Mouse (Mus musculus): ENCODE measurements around the gene Slc12a1. TPM values are rescaled to one million over a fixed set of nuclear protein-coding genes. Genes with fewer than 3 reads are reported as not detected.

Slc12a1 gene
- total and polyA plus RNA-seq, 3 experiments: 0.04 to 0.05 TPM; not detected in 1

GRCm38 (mm10) chr2:125251781-125252180 lies 99.5 kb downstream of the Slc12a1 start:
- peaks cover 4 to 24% of the 10 kb centered on the region in 2 experiments; a peak in 2 of 4 replicates for H3K4me1 ChIP-seq (ENCODE audit: control insufficient read depth in 1 of 2, insufficient read depth in 2 of 2)
- H3K27me3 ChIP-seq (replicated peaks): no peaks in the 10 kb centered on the region
- in situ Hi-C loops (cut with MboI; ENCODE audit: low pct_ligation_motif_present, low pct_unique_long_range_greater_than_20kb, low sequenced_read_pairs) (no loop called here), dilution Hi-C loops (cut with MboI; ENCODE audit: extremely low pct_ligation_motif_present, extremely low pct_unique_long_range_greater_than_20kb, low sequenced_read_pairs) (no loop called here)
- no peak overlapping the region for H3K4me3 ChIP-seq (replicated peaks in 1 of 3; ENCODE audit: low read depth in 2 of 3, low read length in 2 of 3, poor library complexity in 1 of 3)
- TF ChIP-seq JUND (conservative IDR thresholded peaks at IDR 0.05; ENCODE audit: low read depth, low read length): no peak
- no peak for TF ChIP-seq USF1 (IDR thresholded peaks at IDR 0.05; ENCODE audit: low read depth, low read length)
- peak in 1 of 2 experiments; percentile 55; a peak in 3 of 4 replicates for TF ChIP-seq CTCF (conservative IDR thresholded peaks at IDR 0.05 in 1 of 2, IDR thresholded peaks at IDR 0.05 in 1 of 2; ENCODE audit: low read depth in 2 of 2, low read length in 2 of 2)
- no peak for TF ChIP-seq TBP (conservative IDR thresholded peaks at IDR 0.05; ENCODE audit: low read depth, low read length)
- peaks cover 46 to 64% of the 10 kb centered on the region in 2 experiments for H3K36me3 ChIP-seq (replicated peaks in 1 of 2; ENCODE audit: control insufficient read depth in 1 of 2, insufficient read depth in 1 of 2, low read length in 1 of 2)
- H3K27ac ChIP-seq (ENCODE audit: insufficient read depth, low read depth): no peak overlapping the region
- no peak overlapping the region; the same call in 1 of the 2 replicates for H3K4me2 ChIP-seq (ENCODE audit: insufficient read depth, low read depth, poor library complexity, severe bottlenecking)
- H3K9me3 ChIP-seq (replicated peaks; ENCODE audit: low read length): peaks cover 3% of the 10 kb centered on the region
- no peak for DNase-seq (ENCODE audit: extremely low read depth)
- peaks cover 78% of the 10 kb centered on the region for H3K79me2 ChIP-seq (replicated peaks; ENCODE audit: control insufficient read depth, extremely low read depth, insufficient read depth, poor library complexity, severe bottlenecking)
- H3K9ac ChIP-seq (ENCODE audit: insufficient read depth, low read depth): no peak overlapping the region; the same call in 1 of the 2 replicates

GRCm38 (mm10) chr2:125252275-125252674 lies 100.0 kb downstream of the Slc12a1 start:
- peaks cover 78% of the 10 kb centered on the region for H3K79me2 ChIP-seq (replicated peaks; ENCODE audit: control insufficient read depth, extremely low read depth, insufficient read depth, poor library complexity, severe bottlenecking)
- H3K27ac ChIP-seq (ENCODE audit: insufficient read depth, low read depth): no peak overlapping the region
- peaks cover 4 to 24% of the 10 kb centered on the region in 2 experiments; a peak in 2 of 4 replicates for H3K4me1 ChIP-seq (ENCODE audit: control insufficient read depth in 1 of 2, insufficient read depth in 2 of 2)
- no peak overlapping the region for H3K4me3 ChIP-seq (replicated peaks in 1 of 3; ENCODE audit: low read depth in 2 of 3, low read length in 2 of 3, poor library complexity in 1 of 3)
- TF ChIP-seq SMC3 (IDR thresholded peaks at IDR 0.05; ENCODE audit: low read depth, low read length): 0 out of 2 replicates have a peak, but pooled peaks have one; percentile 14
- no peak for TF ChIP-seq MAX (IDR thresholded peaks at IDR 0.05; ENCODE audit: low read length)
- TF ChIP-seq GABPA (IDR thresholded peaks at IDR 0.05; ENCODE audit: insufficient replicate concordance, low read depth, low read length): no peak
- TF ChIP-seq UBTF (IDR thresholded peaks at IDR 0.05; ENCODE audit: low read depth, low read length): no peak
- TF ChIP-seq SIN3A (IDR thresholded peaks at IDR 0.05; ENCODE audit: low read length): no peak
- TF ChIP-seq CTCF (conservative IDR thresholded peaks at IDR 0.05 in 1 of 2, IDR thresholded peaks at IDR 0.05 in 1 of 2; ENCODE audit: low read depth in 2 of 2, low read length in 2 of 2): peak in 1 of 2 experiments; percentile 68; a peak in 3 of 4 replicates
- TF ChIP-seq RAD21 (IDR thresholded peaks at IDR 0.05; ENCODE audit: low read depth, low read length): peak; percentile 31
- in situ Hi-C loops (cut with MboI; ENCODE audit: low pct_ligation_motif_present, low pct_unique_long_range_greater_than_20kb, low sequenced_read_pairs): no loop called here
- no peak overlapping the region for H3K4me2 ChIP-seq (ENCODE audit: insufficient read depth, low read depth, poor library complexity, severe bottlenecking)
- DNase-seq (ENCODE audit: extremely low read depth): peak; percentile 54
- peaks cover 51 to 69% of the 10 kb centered on the region in 2 experiments for H3K36me3 ChIP-seq (replicated peaks in 1 of 2; ENCODE audit: control insufficient read depth in 1 of 2, insufficient read depth in 1 of 2, low read length in 1 of 2)
- dilution Hi-C loops (cut with MboI; ENCODE audit: extremely low pct_ligation_motif_present, extremely low pct_unique_long_range_greater_than_20kb, low sequenced_read_pairs): no loop called here
- peaks cover 3% of the 10 kb centered on the region for H3K9me3 ChIP-seq (replicated peaks; ENCODE audit: low read length)
- H3K9ac ChIP-seq (ENCODE audit: insufficient read depth, low read depth): no peak overlapping the region
- no peaks in the 10 kb centered on the region for H3K27me3 ChIP-seq (replicated peaks)

GRCm38 (mm10) chr2:125253699-125254098 lies 101.4 kb downstream of the Slc12a1 start:
- in situ Hi-C loops (cut with MboI; ENCODE audit: low pct_ligation_motif_present, low pct_unique_long_range_greater_than_20kb, low sequenced_read_pairs): no loop called here
- no peak for TF ChIP-seq JUND (conservative IDR thresholded peaks at IDR 0.05; ENCODE audit: low read depth, low read length)
- TF ChIP-seq IRF4 (IDR thresholded peaks at IDR 0.05; ENCODE audit: low read depth, low read length): no peak
- TF ChIP-seq NRF1 (IDR thresholded peaks at IDR 0.05; ENCODE audit: low read depth, low read length): no peak
- TF ChIP-seq USF1 (IDR thresholded peaks at IDR 0.05; ENCODE audit: low read depth, low read length): no peak
- no peak for TF ChIP-seq RAD21 (IDR thresholded peaks at IDR 0.05; ENCODE audit: low read depth, low read length)
- no peak for TF ChIP-seq ZKSCAN1 (IDR thresholded peaks at IDR 0.05; ENCODE audit: borderline replicate concordance, low read depth, low read length)
- no peak for TF ChIP-seq JUN (IDR thresholded peaks at IDR 0.05; ENCODE audit: insufficient read depth, low read depth, low read length)
- TF ChIP-seq UBTF (IDR thresholded peaks at IDR 0.05; ENCODE audit: low read depth, low read length): no peak
- TF ChIP-seq ZNF384 (IDR thresholded peaks at IDR 0.05; ENCODE audit: low read depth, low read length): no peak
- TF ChIP-seq MAZ (IDR thresholded peaks at IDR 0.05; ENCODE audit: low read depth, low read length): no peak
- TF ChIP-seq ETS1 (conservative IDR thresholded peaks at IDR 0.05; ENCODE audit: low read depth, low read length): no peak
- H3K4me2 ChIP-seq (ENCODE audit: insufficient read depth, low read depth, poor library complexity, severe bottlenecking): no peak overlapping the region
- peaks cover 61 to 81% of the 10 kb centered on the region in 2 experiments for H3K36me3 ChIP-seq (replicated peaks in 1 of 2; ENCODE audit: control insufficient read depth in 1 of 2, insufficient read depth in 1 of 2, low read length in 1 of 2)
- H3K9me3 ChIP-seq (replicated peaks; ENCODE audit: low read length): peaks cover 3% of the 10 kb centered on the region
- H3K27ac ChIP-seq (ENCODE audit: insufficient read depth, low read depth): no peak overlapping the region
- dilution Hi-C loops (cut with MboI; ENCODE audit: extremely low pct_ligation_motif_present, extremely low pct_unique_long_range_greater_than_20kb, low sequenced_read_pairs): no loop called here
- no peak overlapping the region for H3K4me3 ChIP-seq (replicated peaks in 1 of 3; ENCODE audit: low read depth in 2 of 3, low read length in 2 of 3, poor library complexity in 1 of 3)
- peaks cover 66% of the 10 kb centered on the region for H3K79me2 ChIP-seq (replicated peaks; ENCODE audit: control insufficient read depth, extremely low read depth, insufficient read depth, poor library complexity, severe bottlenecking)
- no peaks in the 10 kb centered on the region for H3K27me3 ChIP-seq (replicated peaks)
- H3K4me1 ChIP-seq (ENCODE audit: control insufficient read depth in 1 of 2, insufficient read depth in 2 of 2): peaks cover 4 to 24% of the 10 kb centered on the region in 2 experiments; a peak in 2 of 4 replicates
- DNase-seq (ENCODE audit: extremely low read depth): no peak
- H3K9ac ChIP-seq (ENCODE audit: insufficient read depth, low read depth): no peak overlapping the region

Measured in CH12.LX (cell line).